Mouse (Mus musculus): Measurements from ENCODE around the gene Lingo2. TPM values are rescaled to one million over a fixed set of nuclear protein-coding genes. Genes with fewer than 3 reads are reported as not detected.

Gene Lingo2
- total RNA-seq, 1 experiment, result 0.09 TPM

GRCm38 (mm10) chr4:36032039-36032438 is 919.5 kb downstream of the Lingo2 start:
- no peak for DNase-seq (ENCODE audit: low read depth, low spot score)
- in situ Hi-C loops (cut with MboI; ENCODE audit: low sequenced_read_pairs in 2 of 2, unreplicated experiment in 2 of 2), result no loop called here
- H3K4me1 ChIP-seq (ENCODE audit: control insufficient read depth in 2 of 2, insufficient read depth in 2 of 2, low read length in 2 of 2, poor library complexity in 1 of 2), result no peaks in the 10 kb centered on the region
- no peak overlapping the region for H3K27ac ChIP-seq (ENCODE audit: insufficient read depth, low read depth, low read length, poor library complexity, severe bottlenecking)
- TF ChIP-seq ZNF384 (IDR thresholded peaks at IDR 0.05; ENCODE audit: low read depth, low read length) (no peak), ZC3H11A (IDR thresholded peaks at IDR 0.05; ENCODE audit: borderline replicate concordance, low read depth, low read length) (no peak), CHD2 (IDR thresholded peaks at IDR 0.05; ENCODE audit: low read depth, low read length) (no peak), MAFK (IDR thresholded peaks at IDR 0.05; ENCODE audit: insufficient read depth, low read depth, low read length) (no peak), HCFC1 (IDR thresholded peaks at IDR 0.05; ENCODE audit: borderline replicate concordance, insufficient read depth, low read length) (no peak)
- H3K4me3 ChIP-seq (ENCODE audit: insufficient read depth in 1 of 2, low read depth in 1 of 2, low read length in 2 of 2, poor library complexity in 1 of 2, severe bottlenecking in 1 of 2), result no peak overlapping the region
- no peaks in the 10 kb centered on the region for H3K36me3 ChIP-seq (ENCODE audit: control insufficient read depth, insufficient read depth, low read length, poor library complexity, severe bottlenecking)
- H3K9ac ChIP-seq (ENCODE audit: insufficient read depth, low read depth, low read length, poor library complexity, severe bottlenecking), result no peak overlapping the region
- H3K9me3 ChIP-seq (ENCODE audit: control insufficient read depth, insufficient read depth, low read depth, low read length), result no peaks in the 10 kb centered on the region

- DNase-seq (ENCODE audit: low read depth, low spot score), result no peak
- Histone ChIP-seq H3K4me3 (ENCODE audit: insufficient read depth in 1 of 2, low read depth in 1 of 2, low read length in 2 of 2, poor library complexity in 1 of 2, severe bottlenecking in 1 of 2) (no peak overlapping the region), H3K4me1 (ENCODE audit: control insufficient read depth in 2 of 2, insufficient read depth in 2 of 2, low read length in 2 of 2, poor library complexity in 1 of 2) (no peaks in the 10 kb centered on the region), H3K9ac (ENCODE audit: insufficient read depth, low read depth, low read length, poor library complexity, severe bottlenecking) (no peak overlapping the region), H3K36me3 (ENCODE audit: control insufficient read depth, insufficient read depth, low read length, poor library complexity, severe bottlenecking) (no peaks in the 10 kb centered on the region), H3K9me3 (ENCODE audit: control insufficient read depth, insufficient read depth, low read depth, low read length) (no peaks in the 10 kb centered on the region), H3K27ac (ENCODE audit: insufficient read depth, low read depth, low read length, poor library complexity, severe bottlenecking) (no peak overlapping the region)
- TF ChIP-seq MAFK (IDR thresholded peaks at IDR 0.05; ENCODE audit: insufficient read depth, low read depth, low read length), result no peak
- no peak for TF ChIP-seq CHD2 (IDR thresholded peaks at IDR 0.05; ENCODE audit: low read depth, low read length)
- in situ Hi-C loops (cut with MboI; ENCODE audit: low sequenced_read_pairs in 2 of 2, unreplicated experiment in 2 of 2), result no loop called here
Measured at GRCm38 (mm10) chr4:36014181-36014580, 937.4 kb downstream of the Lingo2 start.

GRCm38 (mm10) chr4:35992005-35992763 is 959.4 kb downstream of the Lingo2 start:
- Histone ChIP-seq H3K4me1 (ENCODE audit: control insufficient read depth in 2 of 2, insufficient read depth in 2 of 2, low read length in 2 of 2, poor library complexity in 1 of 2) (no peaks in the 10 kb centered on the region), H3K36me3 (ENCODE audit: control insufficient read depth, insufficient read depth, low read length, poor library complexity, severe bottlenecking) (no peaks in the 10 kb centered on the region), H3K4me3 (ENCODE audit: insufficient read depth in 1 of 2, low read depth in 1 of 2, low read length in 2 of 2, poor library complexity in 1 of 2, severe bottlenecking in 1 of 2) (no peak overlapping the region), H3K9me3 (ENCODE audit: control insufficient read depth, insufficient read depth, low read depth, low read length) (no peaks in the 10 kb centered on the region), H3K9ac (ENCODE audit: insufficient read depth, low read depth, low read length, poor library complexity, severe bottlenecking) (no peak overlapping the region), H3K27ac (ENCODE audit: insufficient read depth, low read depth, low read length, poor library complexity, severe bottlenecking) (no peak overlapping the region)
- no peak for TF ChIP-seq ZC3H11A (IDR thresholded peaks at IDR 0.05; ENCODE audit: borderline replicate concordance, low read depth, low read length)
- TF ChIP-seq MAFK (IDR thresholded peaks at IDR 0.05; ENCODE audit: insufficient read depth, low read depth, low read length), result no peak
- TF ChIP-seq ZNF384 (IDR thresholded peaks at IDR 0.05; ENCODE audit: low read depth, low read length), result no peak
- no peak for TF ChIP-seq CHD2 (IDR thresholded peaks at IDR 0.05; ENCODE audit: low read depth, low read length)
- no peak for TF ChIP-seq HCFC1 (IDR thresholded peaks at IDR 0.05; ENCODE audit: borderline replicate concordance, insufficient read depth, low read length)
- no peak for DNase-seq (ENCODE audit: low read depth, low spot score)
- in situ Hi-C loops (cut with MboI; ENCODE audit: low sequenced_read_pairs in 2 of 2, unreplicated experiment in 2 of 2), result no loop called here

- in situ Hi-C loops (cut with MboI; ENCODE audit: low sequenced_read_pairs in 2 of 2, unreplicated experiment in 2 of 2), result no loop called here
- no peaks in the 10 kb centered on the region for H3K4me1 ChIP-seq (ENCODE audit: control insufficient read depth in 2 of 2, insufficient read depth in 2 of 2, low read length in 2 of 2, poor library complexity in 1 of 2)
- no peak overlapping the region for H3K4me3 ChIP-seq (ENCODE audit: insufficient read depth in 1 of 2, low read depth in 1 of 2, low read length in 2 of 2, poor library complexity in 1 of 2, severe bottlenecking in 1 of 2)
- no peaks in the 10 kb centered on the region for H3K9me3 ChIP-seq (ENCODE audit: control insufficient read depth, insufficient read depth, low read depth, low read length)
- no peaks in the 10 kb centered on the region for H3K36me3 ChIP-seq (ENCODE audit: control insufficient read depth, insufficient read depth, low read length, poor library complexity, severe bottlenecking)
- no peak overlapping the region for H3K9ac ChIP-seq (ENCODE audit: insufficient read depth, low read depth, low read length, poor library complexity, severe bottlenecking)
- DNase-seq (ENCODE audit: low read depth, low spot score), result no peak
- no peak for TF ChIP-seq ZNF384 (IDR thresholded peaks at IDR 0.05; ENCODE audit: low read depth, low read length)
- no peak for TF ChIP-seq ZC3H11A (IDR thresholded peaks at IDR 0.05; ENCODE audit: borderline replicate concordance, low read depth, low read length)
- TF ChIP-seq MAFK (IDR thresholded peaks at IDR 0.05; ENCODE audit: insufficient read depth, low read depth, low read length), result no peak
- no peak for TF ChIP-seq HCFC1 (IDR thresholded peaks at IDR 0.05; ENCODE audit: borderline replicate concordance, insufficient read depth, low read length)
- no peak for TF ChIP-seq CHD2 (IDR thresholded peaks at IDR 0.05; ENCODE audit: low read depth, low read length)
- H3K27ac ChIP-seq (ENCODE audit: insufficient read depth, low read depth, low read length, poor library complexity, severe bottlenecking), result no peak overlapping the region
Measured at GRCm38 (mm10) chr4:35986012-35986411, 965.5 kb downstream of the Lingo2 start.

- Histone ChIP-seq H3K27ac (ENCODE audit: insufficient read depth, low read depth, low read length, poor library complexity, severe bottlenecking) (no peak overlapping the region), H3K4me1 (ENCODE audit: control insufficient read depth in 2 of 2, insufficient read depth in 2 of 2, low read length in 2 of 2, poor library complexity in 1 of 2) (no peaks in the 10 kb centered on the region), H3K9ac (ENCODE audit: insufficient read depth, low read depth, low read length, poor library complexity, severe bottlenecking) (no peak overlapping the region), H3K36me3 (ENCODE audit: control insufficient read depth, insufficient read depth, low read length, poor library complexity, severe bottlenecking) (no peaks in the 10 kb centered on the region), H3K4me3 (ENCODE audit: insufficient read depth in 1 of 2, low read depth in 1 of 2, low read length in 2 of 2, poor library complexity in 1 of 2, severe bottlenecking in 1 of 2) (no peak overlapping the region), H3K9me3 (ENCODE audit: control insufficient read depth, insufficient read depth, low read depth, low read length) (no peaks in the 10 kb centered on the region)
- no peak for DNase-seq (ENCODE audit: low read depth, low spot score)
- in situ Hi-C loops (cut with MboI; ENCODE audit: low sequenced_read_pairs in 2 of 2, unreplicated experiment in 2 of 2), result no loop called here
- TF ChIP-seq MAFK (IDR thresholded peaks at IDR 0.05; ENCODE audit: insufficient read depth, low read depth, low read length), result no peak
- TF ChIP-seq HCFC1 (IDR thresholded peaks at IDR 0.05; ENCODE audit: borderline replicate concordance, insufficient read depth, low read length), result no peak
- TF ChIP-seq ZNF384 (IDR thresholded peaks at IDR 0.05; ENCODE audit: low read depth, low read length), result no peak
- TF ChIP-seq CHD2 (IDR thresholded peaks at IDR 0.05; ENCODE audit: low read depth, low read length), result no peak
- no peak for TF ChIP-seq ZC3H11A (IDR thresholded peaks at IDR 0.05; ENCODE audit: borderline replicate concordance, low read depth, low read length)
Measured at GRCm38 (mm10) chr4:35963532-35963931, 988.0 kb downstream of the Lingo2 start.

Data from ES-E14 (cell line).